Mouse (Mus musculus) brain, embryonic 14.5 days (tissue): Measurements from ENCODE around the gene Hsdl2. TPM values are rescaled to one million over a fixed set of nuclear protein-coding genes. Genes with fewer than 3 reads are reported as not detected.
"Not testable (repeated sequence)": the region's sequence is repeated elsewhere in the genome, so short reads cannot be mapped to it uniquely, and the experiment has no call there.

Experiments
- DNase-seq: peaks from one replicate; pipeline ENCODE4 v3.0.0-alpha.2; 2011; ENCODE audit warnings: low read depth
- CTCF ChIP-seq: fragments of 200-500 bp; IDR thresholded peaks from 2 replicates; pipeline ENCODE4 v1.5.1; 2012; ENCODE audit warnings: inconsistent platforms, mild to moderate bottlenecking, moderate library complexity, borderline replicate concordance; ENCODE audit not compliant: insufficient read depth, insufficient read length; ENCODE audit errors: extremely low read depth
- POLR2A ChIP-seq: fragments of 200-500 bp; IDR thresholded peaks from 2 replicates; pipeline ENCODE4 v1.6.1; 2012; ENCODE audit warnings: mild to moderate bottlenecking, inconsistent platforms, borderline replicate concordance; ENCODE audit not compliant: poor library complexity, insufficient read depth, insufficient read length, severe bottlenecking; ENCODE audit errors: extremely low read depth
- polyA plus RNA-seq: library from polyadenylated mRNA; depleted of rRNA; stranded (reverse); fragments of >200 nt; gene quantifications from 2 replicates; pipeline ENCODE4 v1.2.3, GENCODE M21; 2012

Hsdl2 gene
- polyA plus RNA-seq, 1 experiment: 22.6 TPM

DNA sequence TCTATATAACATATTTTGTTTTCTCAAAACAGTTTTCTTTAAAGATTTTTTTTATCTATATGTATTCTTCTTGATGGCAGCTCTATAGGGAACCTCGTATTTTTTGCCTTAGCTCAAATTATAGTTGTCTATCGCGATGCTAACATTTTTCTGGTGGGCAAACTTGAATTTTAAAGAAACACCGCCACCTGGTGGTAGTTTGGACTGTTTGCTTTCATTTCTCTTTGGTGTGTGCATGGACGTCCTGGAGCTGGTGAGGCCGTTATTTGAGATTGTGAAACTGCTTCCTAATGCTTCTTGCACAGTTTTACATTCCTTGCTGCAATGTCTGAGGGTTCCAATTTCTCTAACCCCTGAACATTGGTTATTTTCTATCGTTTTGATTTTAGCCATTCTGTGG lies 11.8 kb upstream of the Hsdl2 start:
- peak; percentile 92 for DNase-seq
- TF ChIP-seq CTCF: peak; percentile 72; the same call in 1 of the 2 replicates
- no peak for TF ChIP-seq POLR2A

DNA sequence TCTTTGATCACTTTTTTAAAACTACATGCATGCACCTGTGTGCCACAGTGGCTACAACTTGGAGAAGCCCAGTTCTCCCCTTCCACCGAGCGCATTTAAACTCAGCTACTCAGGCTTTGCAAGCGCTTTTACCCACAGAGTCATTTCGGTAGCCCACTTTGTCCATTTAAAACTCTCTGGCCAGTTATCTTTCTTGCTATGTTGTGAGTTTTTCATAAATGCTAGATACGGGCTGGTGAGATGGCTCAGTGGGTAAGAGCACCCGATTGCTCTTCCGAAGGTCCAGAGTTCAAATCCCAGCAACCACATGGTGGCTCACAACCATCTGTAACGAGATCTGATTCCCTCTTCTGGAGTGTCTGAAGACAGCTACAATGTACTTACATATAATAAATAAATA lies 10.8 kb upstream of the Hsdl2 start:
- DNase-seq: not testable (repeated sequence)

DNA sequence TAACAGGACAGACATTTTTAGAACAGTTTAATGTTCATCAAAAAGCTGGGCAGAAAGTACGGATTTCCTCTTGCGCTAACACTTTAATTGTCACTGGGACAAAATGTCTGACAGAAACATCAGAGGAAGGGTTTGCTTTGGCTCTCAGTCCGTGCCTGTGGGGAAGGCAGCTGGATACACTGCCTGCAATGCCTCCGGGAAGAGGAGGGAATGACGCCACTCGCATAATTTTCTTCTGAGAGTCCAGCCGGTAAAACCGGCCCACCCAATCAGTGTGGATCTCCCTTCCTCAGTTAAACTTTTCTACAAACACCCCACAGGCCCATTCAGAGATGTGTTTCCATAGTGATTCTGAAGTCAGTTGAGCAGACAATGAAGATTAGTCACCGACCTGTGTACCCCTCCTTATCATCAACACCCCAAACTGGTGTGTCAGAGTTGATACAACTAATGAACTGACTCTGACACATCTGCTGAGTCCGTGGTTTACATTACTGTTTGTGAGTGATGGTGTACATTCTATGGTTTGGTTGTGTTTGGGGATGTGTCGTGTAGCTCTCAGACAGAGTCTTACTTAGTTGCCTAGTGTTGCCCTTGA lies 8.7 kb upstream of the Hsdl2 start:
- TF ChIP-seq CTCF (no peak), POLR2A (no peak)
- DNase-seq: no peak

DNA sequence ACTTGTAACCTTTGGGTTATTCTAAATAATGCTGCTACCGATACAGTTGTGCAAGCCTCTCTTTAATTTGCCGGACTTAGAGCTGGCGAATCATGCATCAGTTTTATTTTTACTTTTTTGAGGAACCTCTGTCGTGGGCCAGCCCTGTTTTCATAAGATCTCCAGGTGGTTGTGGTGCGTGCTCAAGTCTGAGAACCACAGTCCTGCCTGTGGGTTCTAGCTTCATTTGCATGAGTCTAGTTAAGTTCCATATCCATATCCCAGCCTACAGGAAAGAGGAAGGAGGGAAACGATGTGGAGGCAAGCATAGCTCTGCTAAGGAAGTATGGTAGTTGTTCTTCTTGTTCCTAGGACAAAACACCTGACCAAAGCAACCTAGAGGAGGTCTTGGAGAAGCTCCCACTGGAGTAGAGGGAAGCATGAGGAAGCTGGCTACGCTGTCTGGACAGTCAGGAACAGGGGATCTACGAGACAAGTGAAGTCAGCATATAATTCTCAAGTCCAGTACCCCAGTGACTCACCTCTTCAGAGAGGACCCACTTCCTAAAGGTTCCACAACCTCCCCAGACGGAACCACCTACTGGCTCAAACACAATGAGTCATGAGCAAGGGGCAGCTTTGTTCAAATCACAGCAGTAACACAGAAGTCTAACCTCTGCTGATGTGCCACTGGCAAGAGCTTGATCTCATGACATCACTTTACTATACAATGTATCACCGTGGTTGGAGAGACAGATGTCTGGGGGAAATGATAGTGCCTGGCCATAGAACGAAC lies 6.0 kb upstream of the Hsdl2 start:
- no peak for DNase-seq
- TF ChIP-seq POLR2A: no peak
- TF ChIP-seq CTCF: no peak

DNA sequence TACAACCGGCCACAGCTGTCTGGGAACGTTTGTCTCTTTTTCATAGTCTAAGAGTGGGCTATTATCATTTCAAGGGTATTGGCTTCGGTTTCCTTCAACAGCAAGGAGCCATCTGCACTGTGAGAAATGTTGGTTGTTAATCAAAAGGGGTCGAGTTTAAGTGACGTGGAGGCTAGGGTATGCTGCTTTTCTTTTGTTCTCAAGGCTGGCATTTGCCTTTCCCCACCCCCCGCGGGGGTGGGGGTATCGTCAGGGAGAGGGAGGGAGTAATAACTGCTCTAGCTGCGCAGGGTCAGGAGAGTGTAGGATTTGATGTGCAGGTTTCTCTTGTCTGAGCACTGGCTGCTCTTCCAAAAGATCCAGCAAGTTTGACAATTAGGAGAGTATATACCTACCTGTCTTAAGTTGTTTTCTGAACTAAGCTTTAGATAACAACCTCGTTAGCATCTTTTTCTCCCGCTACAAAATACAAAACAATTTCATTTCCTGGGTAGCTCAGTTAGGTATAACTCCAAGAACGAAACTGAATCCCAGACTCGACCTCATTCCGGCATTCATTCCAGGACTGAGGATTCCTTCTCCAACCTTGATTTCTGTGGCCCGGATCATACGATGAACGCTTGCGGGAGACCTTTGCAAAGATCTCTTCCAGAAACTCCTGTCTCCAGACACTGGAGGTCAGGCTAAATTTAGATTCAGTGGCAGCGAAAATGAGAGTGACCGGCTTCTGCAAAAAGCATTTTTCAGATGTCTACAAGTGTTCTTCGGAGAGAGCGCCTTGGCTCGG lies 675 bp upstream of the Hsdl2 start:
- peak; percentile 83 for DNase-seq
- TF ChIP-seq CTCF (no peak), POLR2A (no peak)

DNA sequence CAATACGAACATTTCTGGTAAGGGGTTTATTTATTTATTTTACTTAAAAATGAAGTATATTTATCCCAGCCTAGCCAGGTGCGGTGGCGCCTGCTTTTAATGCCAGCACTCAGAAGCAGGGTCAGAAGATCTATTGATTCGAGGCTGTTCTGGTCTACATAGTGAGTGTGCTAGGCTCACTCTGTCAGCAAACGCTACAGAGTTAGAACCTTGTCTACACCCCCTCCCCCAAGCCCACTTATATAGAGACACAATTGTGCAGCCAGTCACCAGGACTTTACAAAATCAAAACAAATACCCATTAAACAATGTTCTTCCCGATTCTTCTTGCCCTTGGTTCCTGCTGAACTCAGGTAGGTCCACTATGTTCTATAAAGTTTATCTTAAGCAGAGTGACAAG lies 823 bp downstream of the Hsdl2 start:
- DNase-seq: peak; percentile 16
- TF ChIP-seq POLR2A: no peak
- TF ChIP-seq CTCF: no peak

DNA sequence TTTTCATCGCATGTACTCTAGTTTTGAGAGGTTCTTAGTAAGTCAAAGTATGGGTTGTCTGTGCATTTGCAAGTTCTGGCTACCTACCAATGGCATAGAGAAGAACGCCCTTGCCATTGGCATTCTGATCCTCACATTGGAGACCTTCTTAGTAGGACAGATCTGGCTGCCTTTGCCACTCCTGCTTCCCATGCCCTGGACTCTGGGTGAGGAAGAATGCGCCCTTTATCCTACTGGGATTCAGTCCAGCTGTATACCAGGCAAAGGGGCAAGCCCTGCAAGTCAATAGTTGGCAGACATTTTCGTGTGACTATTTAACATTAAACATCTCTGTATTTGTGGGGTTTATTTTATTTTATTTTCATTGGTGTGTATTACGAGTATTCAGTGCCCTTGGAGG lies 3.7 kb downstream of the Hsdl2 start:
- peak; percentile 37 for DNase-seq
- no peak for TF ChIP-seq POLR2A
- no peak for TF ChIP-seq CTCF

DNA sequence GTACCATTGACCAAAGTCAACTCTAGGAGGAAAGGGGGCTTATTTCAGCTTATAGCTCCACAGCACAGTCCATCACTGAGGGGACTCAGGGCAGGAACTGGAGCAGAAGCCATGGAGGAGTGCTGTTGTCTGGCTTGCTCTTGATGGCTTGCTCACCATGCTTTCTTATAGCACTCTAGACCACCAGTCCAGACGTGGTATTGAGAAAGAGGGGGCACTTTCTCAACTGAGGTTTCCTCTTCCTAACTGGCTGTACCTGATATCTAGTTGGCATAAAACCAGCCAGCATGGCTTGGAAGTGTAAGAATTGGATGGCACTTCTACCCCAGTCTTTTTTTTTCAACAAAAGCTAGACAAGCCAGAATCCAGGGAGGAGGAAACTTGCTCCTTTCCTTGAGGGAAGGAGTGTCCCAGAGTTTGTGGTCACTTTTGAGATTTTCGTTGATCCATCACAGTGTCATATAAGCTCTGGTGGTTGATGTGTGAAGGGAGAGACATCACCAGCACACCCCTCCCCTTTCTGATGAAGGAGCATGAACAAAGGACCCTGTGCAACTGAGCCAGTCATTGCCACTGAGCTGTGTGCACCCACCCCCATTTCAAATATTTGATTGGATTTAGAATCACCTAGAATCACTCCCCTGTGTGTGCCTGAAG lies 6.0 kb downstream of the Hsdl2 start:
- no peak for TF ChIP-seq CTCF
- TF ChIP-seq POLR2A: no peak

DNA sequence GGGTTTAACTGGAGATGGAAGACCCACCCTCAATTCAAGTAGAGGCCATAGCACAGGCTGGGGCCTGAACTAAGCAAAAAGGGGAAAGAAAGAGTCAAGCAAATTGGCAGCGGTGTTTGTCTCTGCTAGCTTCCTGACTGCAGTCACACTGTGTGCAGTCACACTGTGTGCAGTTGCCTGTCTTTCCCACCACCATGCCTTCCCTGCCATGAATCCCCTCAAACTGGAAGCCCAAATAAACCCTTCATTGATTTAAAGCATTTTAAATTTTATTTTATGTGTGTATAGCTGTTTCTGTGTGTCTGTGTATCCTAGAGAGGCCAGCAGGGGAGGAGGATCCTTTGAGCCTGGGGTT lies 6.5 kb downstream of the Hsdl2 start:
- no peak for DNase-seq
- no peak for TF ChIP-seq CTCF
- TF ChIP-seq POLR2A: no peak

More for the DNA sequence above, 6.0 kb downstream of the Hsdl2 start:
- DNase-seq: no peak

DNA sequence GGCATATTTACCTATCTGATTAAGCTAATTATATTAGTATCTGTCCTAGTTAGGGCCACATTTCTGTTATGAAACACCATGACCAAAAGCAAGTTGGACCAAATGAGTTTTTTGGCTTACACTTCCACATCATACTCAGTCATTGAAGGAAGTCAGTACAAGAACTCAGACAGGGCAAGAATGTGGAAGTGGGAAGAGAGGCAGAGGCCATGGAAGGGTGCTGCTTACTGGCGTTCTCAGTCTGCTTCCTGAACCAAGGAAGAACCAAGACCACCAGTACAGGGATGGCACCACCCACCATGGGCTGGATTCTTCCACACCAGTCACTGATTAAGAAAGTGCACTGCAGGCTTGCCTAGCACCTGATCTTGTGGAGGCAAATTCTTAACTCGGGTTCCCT lies 13.3 kb downstream of the Hsdl2 start:
- no peak for TF ChIP-seq POLR2A
- no peak for TF ChIP-seq CTCF
- DNase-seq: no peak

DNA sequence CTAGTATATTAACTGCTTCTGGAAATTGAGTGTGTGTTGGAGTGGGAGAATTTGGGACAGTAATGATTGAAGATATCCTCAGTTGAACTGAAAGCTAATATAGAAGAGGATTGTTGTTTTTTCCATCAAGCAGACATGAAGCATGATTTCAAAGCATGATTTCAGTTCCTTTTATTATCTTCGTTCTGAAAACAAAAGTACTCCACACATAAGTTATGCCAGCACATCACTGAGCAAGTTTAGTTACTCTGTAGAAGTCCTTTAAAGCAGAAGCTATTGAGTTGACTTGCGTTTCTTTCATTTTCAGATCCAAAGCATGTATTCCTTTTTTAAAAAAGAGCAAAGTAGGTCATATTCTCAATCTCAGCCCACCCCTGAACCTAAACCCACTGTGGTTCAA lies 15.2 kb downstream of the Hsdl2 start:
- DNase-seq: no peak
- TF ChIP-seq CTCF (no peak), POLR2A (no peak)
